28 mouse cellular contexts compared by ENCODE assay signal in the genomic region with DNA sequence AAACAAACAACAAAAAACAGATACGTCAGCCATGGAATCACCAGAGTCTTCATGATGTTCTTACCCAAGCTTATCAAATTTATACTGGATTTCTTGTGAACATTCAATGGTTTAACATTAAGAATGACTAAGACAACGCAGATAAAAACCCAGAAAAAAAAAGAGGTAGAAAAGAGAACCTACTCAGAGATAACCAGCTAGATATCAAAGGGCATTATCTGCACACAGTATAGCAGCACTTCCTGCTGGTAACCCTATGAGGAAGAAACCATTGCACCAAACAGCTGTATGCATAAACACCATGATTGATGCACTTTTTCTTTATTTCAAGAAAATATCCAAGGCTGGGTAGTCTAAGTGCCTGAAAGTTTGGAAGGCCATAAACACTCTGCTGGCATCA.
"Had no signal": no experiment of that assay in that cellular context is flagged by ENCODE, and none has a peak within 500 bp of the region (broad histone marks: within the 10 kb centered on the region; RNA-seq: fewer than 3 reads in every experiment).

No protein-coding gene starts in this region.

- H3K36me3 ChIP-seq: embryonic facial prominence, embryonic 10.5 days; embryonic facial prominence, embryonic 12.5 days; embryonic facial prominence, embryonic 13.5 days; embryonic facial prominence, embryonic 15.5 days; forebrain, embryonic 10.5 days; forebrain, embryonic 12.5 days; forebrain, embryonic 15.5 days; heart, embryonic 10.5 days had no signal

- H3K9ac ChIP-seq: embryonic facial prominence, embryonic 12.5 days; embryonic facial prominence, embryonic 13.5 days; embryonic facial prominence, embryonic 15.5 days; forebrain, embryonic 12.5 days; forebrain, embryonic 13.5 days; forebrain, embryonic 15.5 days; forebrain, postnatal 0 days had no signal

- H3K4me1 ChIP-seq: embryonic facial prominence, embryonic 10.5 days; embryonic facial prominence, embryonic 12.5 days; embryonic facial prominence, embryonic 13.5 days; embryonic facial prominence, embryonic 15.5 days; forebrain, embryonic 10.5 days; forebrain, embryonic 12.5 days; forebrain, embryonic 13.5 days; forebrain, embryonic 15.5 days; heart, embryonic 10.5 days had no signal

- H3K27me3 ChIP-seq: embryonic facial prominence, embryonic 12.5 days; embryonic facial prominence, embryonic 13.5 days; embryonic facial prominence, embryonic 15.5 days; forebrain, embryonic 12.5 days; forebrain, embryonic 13.5 days; forebrain, embryonic 15.5 days had no signal

- H3K9me3 ChIP-seq: embryonic facial prominence, embryonic 10.5 days; embryonic facial prominence, embryonic 12.5 days; embryonic facial prominence, embryonic 13.5 days; embryonic facial prominence, embryonic 15.5 days; forebrain, embryonic 10.5 days; forebrain, embryonic 12.5 days; forebrain, embryonic 13.5 days; forebrain, embryonic 15.5 days; heart, embryonic 10.5 days had no signal

- ATAC-seq: forebrain, embryonic 13.5 days; forebrain, embryonic 14.5 days; forebrain, embryonic 15.5 days; forebrain, embryonic 16.5 days; forebrain, postnatal 0 days had no signal

- DNase-seq: cerebellum, adult 9-10 months; cerebellum, adult 9-11 months; cerebellum, postnatal 10 days; cerebellum, postnatal 14 days; cerebellum, postnatal 25 days; cerebellum, postnatal 36 days; embryo, embryonic 11 days; forebrain, postnatal 0 days; gastrocnemius, adult 2 months; gastrocnemius, postnatal 10 days; gastrocnemius, postnatal 14 days; gastrocnemius, postnatal 25 days; gastrocnemius, postnatal 36 days; heart, adult 11 months; heart, adult 18-20 months; heart, adult 2 months had no signal

- H3K4me3 ChIP-seq: embryonic facial prominence, embryonic 10.5 days; embryonic facial prominence, embryonic 12.5 days; embryonic facial prominence, embryonic 13.5 days; embryonic facial prominence, embryonic 15.5 days; erythroblast, embryonic 14.5 days; forebrain, embryonic 10.5 days; forebrain, embryonic 12.5 days; forebrain, embryonic 13.5 days; forebrain, embryonic 15.5 days; gastrocnemius, adult 2 months; heart, adult 2 months; heart, embryonic 10.5 days had no signal

- H3K27ac ChIP-seq: embryonic facial prominence, embryonic 10.5 days; embryonic facial prominence, embryonic 12.5 days; embryonic facial prominence, embryonic 13.5 days; embryonic facial prominence, embryonic 15.5 days; forebrain, embryonic 10.5 days; forebrain, embryonic 12.5 days; forebrain, embryonic 13.5 days; forebrain, embryonic 15.5 days; gastrocnemius, adult 2 months; heart, adult 2 months; heart, embryonic 10.5 days had no signal
